Mouse (Mus musculus) central nervous system, embryonic 18 days (tissue): ENCODE data around the gene Romo1. TPM values are rescaled to one million over a fixed set of nuclear protein-coding genes. Genes with fewer than 3 reads are reported as not detected.

Experiments
- polyA plus RNA-seq: library from polyadenylated mRNA; depleted of rRNA; stranded (reverse); fragments of >200 nt; gene quantifications from 2 replicates; pipeline ENCODE4 v1.2.3, GENCODE M21; 2012; rRNA removed

Romo1 gene
- 398 and 404 TPM in 2 replicates for polyA plus RNA-seq

DNA sequence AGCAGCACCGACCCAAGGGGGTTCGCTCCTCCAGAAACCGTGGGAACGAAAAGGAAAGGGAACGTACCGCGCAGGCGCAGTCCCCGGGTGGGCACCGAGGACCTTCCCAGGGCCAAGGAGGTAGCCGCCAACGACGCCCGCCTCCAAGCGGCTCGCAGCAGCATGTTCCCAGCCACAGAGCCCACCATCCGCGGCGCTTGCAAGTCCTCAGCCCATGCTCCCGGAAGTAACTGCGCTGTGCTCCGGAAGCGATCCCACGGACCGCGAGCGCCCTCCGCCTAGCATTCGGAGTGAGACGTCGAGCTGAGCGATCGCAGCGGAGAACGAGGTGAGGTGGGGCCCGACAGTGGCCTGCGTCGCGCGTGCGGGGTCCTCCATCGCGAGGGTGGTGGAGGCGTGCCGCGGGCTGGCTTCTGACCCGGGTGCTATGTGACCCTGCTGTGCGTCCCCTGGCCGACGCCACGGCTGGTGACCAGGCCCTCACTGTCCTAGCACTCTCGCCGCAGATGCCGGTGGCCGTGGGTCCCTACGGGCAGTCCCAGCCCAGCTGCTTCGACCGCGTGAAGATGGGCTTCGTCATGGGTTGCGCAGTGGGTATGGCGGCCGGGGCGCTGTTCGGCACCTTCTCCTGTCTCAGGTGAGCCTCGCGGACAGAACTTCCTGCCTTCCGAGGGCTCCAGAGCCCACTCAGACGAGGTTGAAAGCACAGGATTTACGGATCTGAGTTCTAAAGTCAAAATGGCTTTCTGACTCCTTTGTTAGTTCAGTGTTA is at the start of gene Romo1, which contains the start of gene Nfs1:
Gene Romo1 (plus strand): TSS at position 87 of the 772 bp plus-strand sequence.
Gene Nfs1 (minus strand): TSS at position 234 of the 772 bp plus-strand sequence.

DNA sequence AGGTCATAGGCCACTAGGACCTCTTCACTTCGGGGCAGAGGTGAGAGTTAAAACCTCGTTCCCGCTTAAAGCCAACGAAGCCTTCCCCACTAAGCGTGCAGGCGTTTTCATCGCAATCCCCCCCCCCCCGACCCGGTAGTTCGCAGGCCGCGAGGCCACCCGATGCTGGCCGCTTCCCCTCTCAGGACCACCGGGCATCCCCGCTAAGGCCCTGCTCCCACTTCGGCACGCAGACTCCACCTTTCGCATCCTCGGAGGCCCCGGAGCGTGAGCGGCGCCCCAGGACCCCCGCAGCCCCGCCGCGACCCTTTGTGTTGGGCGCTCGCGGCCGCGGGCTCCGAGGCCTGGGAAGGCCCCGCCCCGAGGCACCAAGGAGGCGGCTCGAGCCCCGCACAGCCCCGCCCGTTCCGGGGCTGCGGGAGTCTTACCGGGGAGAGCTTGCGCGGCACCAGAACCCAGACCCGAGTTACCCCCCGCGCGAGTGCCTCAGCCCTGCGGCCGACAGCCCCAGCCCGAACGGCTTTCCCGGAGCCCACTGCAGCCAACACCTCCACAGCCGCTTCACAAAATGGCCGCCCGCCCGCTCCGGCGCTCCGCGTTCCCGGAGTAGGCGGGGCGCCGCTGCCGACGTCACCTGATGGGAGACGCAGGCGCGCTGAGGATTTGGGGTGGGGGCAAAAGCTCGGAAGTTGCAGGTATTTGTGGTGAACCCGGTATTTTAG is 32.3 kb upstream of the Romo1 start, which contains the start of the genes Cpne1 and Rbm12:
Gene Cpne1 (minus strand): TSS at position 608 of the 722 bp plus-strand sequence.
Gene Rbm12 (minus strand): TSS at position 621 of the 722 bp plus-strand sequence.

DNA sequence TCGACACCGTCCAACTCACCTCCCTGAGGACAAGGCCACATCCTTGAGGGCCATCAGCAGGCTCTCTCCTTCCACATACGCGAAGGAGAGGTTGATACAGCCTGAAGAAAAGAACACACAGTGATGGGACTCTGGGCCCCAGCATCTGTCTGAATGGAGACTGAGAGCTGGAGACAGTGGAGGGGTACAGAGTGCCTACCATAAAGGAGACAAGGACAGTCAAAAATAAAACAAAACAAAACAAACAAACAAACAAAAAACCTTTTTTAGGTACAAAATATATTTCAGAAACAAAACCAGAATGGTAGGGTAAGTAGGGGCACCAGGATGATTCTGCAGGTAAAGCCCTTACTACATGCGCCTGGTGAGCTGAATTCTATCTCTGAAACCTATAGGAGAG is 16.8 kb upstream of the Romo1 start, which contains the start of gene Gm28036:
Gene Gm28036 (minus strand): TSS at position 101 of the 400 bp plus-strand sequence.

DNA sequence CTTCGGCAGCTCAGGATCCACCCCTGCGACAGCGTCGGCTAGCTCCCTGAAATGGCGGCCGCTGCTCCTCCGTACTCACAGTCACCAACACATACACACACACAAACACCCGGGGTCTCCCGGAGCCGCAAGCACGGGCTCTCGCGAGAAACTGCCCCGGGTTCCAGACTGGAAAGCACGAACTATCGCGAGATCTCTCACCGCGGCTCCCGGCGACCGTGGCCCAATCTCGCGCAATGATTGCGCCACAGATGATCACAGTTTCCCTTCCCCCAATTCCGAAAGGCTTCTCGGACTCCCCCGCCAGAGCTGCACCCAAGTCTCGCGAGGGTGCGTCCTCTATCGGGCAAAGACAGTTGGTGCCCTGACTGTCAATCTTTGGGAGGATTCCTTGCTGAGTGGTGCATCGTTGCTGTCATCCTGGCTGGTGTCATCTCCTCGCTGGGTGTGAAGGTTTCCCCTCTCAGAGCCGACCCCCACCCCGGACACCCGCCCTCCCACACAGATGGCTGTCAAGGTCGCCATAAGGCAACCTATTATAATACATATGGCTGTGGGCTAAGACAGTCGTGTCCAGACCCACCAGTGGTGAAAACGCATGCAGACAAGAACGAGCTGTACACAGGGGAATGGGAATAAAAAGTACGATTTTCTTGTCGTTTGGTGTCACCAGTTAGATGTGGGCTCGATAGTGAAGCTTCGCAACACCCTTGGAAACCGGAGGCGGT is 36.4 kb downstream of the Romo1 start, which contains the start of gene Rbm39:
Gene Rbm39 (minus strand): TSS at position 145 of the 728 bp plus-strand sequence.

Other genes starting within 250 kb of the Romo1 start
- 52.4 and 54.0 TPM in 2 replicates for gene Uqcc1, start 213.7 kb upstream of the Romo1 start, polyA plus RNA-seq
- not detected in 2 replicates for gene Gm15557, start 203.3 kb upstream of the Romo1 start, polyA plus RNA-seq
- gene Gdf5, start 198.7 kb upstream of the Romo1 start, polyA plus RNA-seq: 1.2 and 1.6 TPM in 2 replicates
- gene Cep250, start 187.6 kb upstream of the Romo1 start, polyA plus RNA-seq: 20.5 and 20.6 TPM in 2 replicates
- 2.8 and 3.5 TPM in 2 replicates for gene 6430550D23Rik, start 136.1 kb upstream of the Romo1 start, polyA plus RNA-seq
- 477 and 481 TPM in 2 replicates for gene Ergic3, start 136.0 kb upstream of the Romo1 start, polyA plus RNA-seq
- 0.04 and 0.12 TPM in 2 replicates for gene Fer1l4, start 91.1 kb upstream of the Romo1 start, polyA plus RNA-seq
- 8.9 and 9.7 TPM in 2 replicates for gene Spag4, start 78.9 kb upstream of the Romo1 start, polyA plus RNA-seq
- gene Cpne1, start 32.1 kb upstream of the Romo1 start, polyA plus RNA-seq: 58.3 and 63.6 TPM in 2 replicates
- 15.9 and 19.6 TPM in 2 replicates for gene Rbm12, start 32.1 kb upstream of the Romo1 start, polyA plus RNA-seq
- 4.6 and 7.3 TPM in 2 replicates for gene Gm28036, start 16.9 kb upstream of the Romo1 start, polyA plus RNA-seq
- 42.8 and 44.2 TPM in 2 replicates for gene Nfs1, start 147 bp downstream of the Romo1 start, polyA plus RNA-seq
- 153 TPM in 2 replicates for gene Rbm39, start 36.2 kb downstream of the Romo1 start, polyA plus RNA-seq
- gene Phf20, start 52.4 kb downstream of the Romo1 start, polyA plus RNA-seq: 32.9 and 34.0 TPM in 2 replicates
- gene Cnbd2, start 168.3 kb downstream of the Romo1 start, polyA plus RNA-seq: 4.8 and 5.1 TPM in 2 replicates
- gene Scand1, start 168.7 kb downstream of the Romo1 start, polyA plus RNA-seq: 106 and 121 TPM in 2 replicates